Mouse (Mus musculus) cerebellum, adult 11 months (tissue): Measurements from ENCODE around the gene Aph1c.
"Not testable (repeated sequence)": the region's sequence is repeated elsewhere in the genome, so short reads cannot be mapped to it uniquely, and the experiment has no call there.

Experiments used
- DNase-seq: peaks from one replicate; pipeline ENCODE4 v3.0.0; 2022

Gene Aph1c

DNA sequence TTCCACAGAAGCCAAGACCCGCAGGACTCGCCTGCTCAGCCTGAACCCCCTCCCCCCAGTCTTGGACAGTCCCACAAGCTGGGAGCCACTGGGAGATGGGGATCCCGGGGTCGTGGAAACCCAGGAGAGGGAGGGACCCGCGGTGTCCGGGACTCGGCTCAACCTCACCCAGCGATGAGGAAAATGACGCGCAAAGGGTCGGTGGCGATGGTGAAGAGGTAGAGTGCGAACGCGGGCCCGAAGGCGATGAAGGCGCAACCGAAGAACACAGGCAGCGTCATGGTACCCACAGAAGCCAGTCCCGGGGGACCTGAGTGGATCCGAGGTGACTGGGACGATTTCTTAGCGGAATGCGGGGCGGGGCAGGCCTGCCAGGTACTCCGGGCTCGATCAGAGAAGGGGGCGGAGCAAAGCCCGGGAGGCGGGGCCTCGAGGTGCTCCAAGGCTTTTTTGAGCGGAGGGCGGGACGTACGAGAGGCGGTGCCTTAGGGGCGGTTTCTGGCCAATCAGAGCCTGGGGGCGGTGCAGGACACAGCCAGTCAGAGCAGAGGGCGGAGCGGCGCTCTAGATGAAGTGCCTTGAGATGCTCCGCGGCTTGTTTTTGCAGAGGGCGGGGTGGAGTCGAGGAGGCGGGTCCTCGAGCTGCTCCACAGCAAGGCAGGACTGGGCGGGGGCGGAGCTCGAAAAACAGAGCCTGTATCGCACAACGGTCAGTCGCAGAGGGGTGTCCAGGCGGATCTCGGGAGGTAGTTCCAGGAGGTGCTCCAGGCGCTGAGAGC is at the start of gene Aph1c:
Aph1c (minus strand) TSS at position 409 of the 779 bp plus-strand sequence.
- peak; percentile 99 for DNase-seq

GRCm38 (mm10) chr9:66883500-66883899 is 49.0 kb upstream of the Aph1c start:
- no peak for DNase-seq

GRCm38 (mm10) chr9:66882406-66882821 is 47.9 kb upstream of the Aph1c start:
- DNase-seq: no peak

- no peak for DNase-seq
Measured at GRCm38 (mm10) chr9:66881858-66882257, 47.3 kb upstream of the Aph1c start.

DNA sequence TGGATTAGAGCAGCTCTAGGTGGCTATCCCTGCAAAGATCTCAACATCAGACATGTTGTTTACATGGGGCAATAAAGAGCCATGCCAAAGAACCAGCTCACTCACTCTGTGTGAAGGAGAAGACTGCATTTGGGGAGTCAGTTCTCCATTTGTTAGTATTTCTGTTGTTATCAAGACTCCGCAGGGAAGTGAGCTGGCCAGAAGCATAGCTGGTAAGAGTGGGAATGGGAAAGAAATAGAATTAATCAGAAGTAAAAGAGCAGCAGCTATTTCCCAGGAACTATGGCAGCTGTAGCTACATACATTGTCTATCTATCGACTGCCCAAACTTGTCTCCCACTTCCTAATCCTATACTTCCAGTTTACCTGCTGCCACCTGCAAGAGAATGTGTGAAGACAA is 46.2 kb upstream of the Aph1c start:
- DNase-seq: no peak

- no peak for DNase-seq
Measured at GRCm38 (mm10) chr9:66879486-66879885, 45.0 kb upstream of the Aph1c start.

DNA sequence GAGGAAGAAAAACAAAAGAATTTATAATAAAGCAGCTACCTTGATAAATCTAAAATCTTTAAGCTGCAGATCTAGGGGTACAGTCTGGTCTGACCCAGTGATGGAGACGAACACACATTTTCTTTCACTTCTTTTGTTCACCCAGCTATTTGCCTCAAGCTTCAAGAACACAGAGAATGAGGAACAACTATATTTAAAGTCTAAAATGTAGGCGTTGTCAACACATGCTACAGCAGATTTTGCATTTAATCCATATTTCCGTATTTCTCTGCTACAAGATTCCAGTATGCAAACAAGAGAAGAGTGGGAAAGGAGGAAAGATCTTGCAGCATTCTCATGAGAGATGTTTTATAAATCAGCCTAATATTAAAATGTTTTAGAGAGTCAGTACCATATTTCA is 44.4 kb upstream of the Aph1c start:
- no peak for DNase-seq

GRCm38 (mm10) chr9:66876577-66876976 is 42.1 kb upstream of the Aph1c start:
- no peak for DNase-seq

- DNase-seq: no peak
Measured at GRCm38 (mm10) chr9:66874297-66874696, 39.8 kb upstream of the Aph1c start.

GRCm38 (mm10) chr9:66873531-66873930 is 39.0 kb upstream of the Aph1c start:
- no peak for DNase-seq

DNA sequence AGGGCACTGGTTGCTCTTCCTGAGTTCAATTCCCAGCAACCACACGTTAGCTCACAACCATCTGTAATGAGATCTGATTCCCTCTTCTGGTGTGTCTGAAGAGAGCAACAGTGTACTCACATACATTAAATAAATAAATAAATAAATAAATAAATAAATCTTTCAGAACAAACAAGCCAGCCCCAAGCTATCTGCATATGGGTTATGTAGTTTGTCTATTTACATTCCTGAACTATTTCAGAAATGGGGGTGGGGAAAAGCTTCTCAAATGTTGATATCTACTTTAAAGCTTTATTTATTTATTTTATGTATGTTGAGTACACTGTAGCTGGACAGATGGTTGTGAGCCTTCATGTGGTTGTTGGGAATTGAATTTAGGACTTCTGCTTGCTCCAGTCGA is 38.5 kb upstream of the Aph1c start:
- DNase-seq: not testable (repeated sequence)

DNA sequence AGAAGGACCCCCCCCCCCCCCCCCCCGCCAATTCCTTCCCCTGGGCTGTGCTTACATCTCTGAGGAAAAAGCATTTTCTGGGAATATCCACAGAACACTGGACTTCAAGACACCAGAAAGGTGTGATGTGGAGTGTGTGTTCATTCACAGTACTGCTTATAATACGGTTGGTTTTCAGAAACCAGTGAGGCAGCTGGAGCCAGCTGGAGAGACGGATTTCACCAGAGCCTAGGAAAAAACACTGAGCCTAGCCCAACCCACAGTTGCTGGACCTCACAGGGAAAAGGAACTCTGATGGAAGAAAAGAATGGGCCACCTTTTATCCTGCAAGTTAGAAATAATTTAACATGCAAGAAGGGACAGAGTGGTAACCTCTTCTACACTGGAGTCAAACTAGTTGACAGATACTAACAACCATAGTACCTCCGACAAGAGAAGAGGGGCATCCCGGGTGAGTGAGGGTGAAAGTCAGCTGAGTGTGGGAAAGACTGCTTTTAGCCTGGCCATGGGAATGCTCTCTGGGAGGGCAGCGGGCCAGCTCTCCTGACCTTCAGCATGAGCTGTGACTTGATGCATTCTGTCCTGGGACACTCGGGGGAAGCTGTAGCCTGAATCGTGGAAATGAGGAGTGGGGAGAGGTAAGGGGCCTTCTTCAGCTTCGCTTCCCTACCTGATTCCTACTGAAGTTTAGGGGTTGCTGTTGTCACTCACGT is 37.6 kb upstream of the Aph1c start:
- DNase-seq: no peak

DNA sequence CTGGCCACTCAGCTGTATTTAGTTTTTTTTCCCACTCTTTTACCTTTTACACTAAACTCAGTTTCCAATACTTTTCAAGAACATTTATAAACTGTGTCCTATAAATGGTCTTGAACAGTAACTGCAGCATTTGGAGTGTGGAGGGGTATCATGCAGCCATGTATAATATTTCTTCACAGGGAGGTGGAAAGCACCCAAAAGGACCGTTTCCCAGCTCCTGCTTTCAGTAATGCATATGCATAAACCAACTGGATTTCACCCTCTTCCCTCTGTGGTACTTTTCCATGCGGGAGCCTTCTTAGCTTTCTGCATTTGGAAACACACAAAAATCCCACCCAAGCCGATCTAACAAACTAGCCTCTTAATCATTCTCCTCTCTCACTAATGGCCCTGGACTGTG is 30.2 kb upstream of the Aph1c start:
- DNase-seq: no peak

GRCm38 (mm10) chr9:66863456-66863855 is 28.9 kb upstream of the Aph1c start:
- no peak for DNase-seq

GRCm38 (mm10) chr9:66862202-66862601 is 27.7 kb upstream of the Aph1c start:
- DNase-seq: no peak

- DNase-seq: no peak
Measured at GRCm38 (mm10) chr9:66861104-66861767, 26.7 kb upstream of the Aph1c start.

DNA sequence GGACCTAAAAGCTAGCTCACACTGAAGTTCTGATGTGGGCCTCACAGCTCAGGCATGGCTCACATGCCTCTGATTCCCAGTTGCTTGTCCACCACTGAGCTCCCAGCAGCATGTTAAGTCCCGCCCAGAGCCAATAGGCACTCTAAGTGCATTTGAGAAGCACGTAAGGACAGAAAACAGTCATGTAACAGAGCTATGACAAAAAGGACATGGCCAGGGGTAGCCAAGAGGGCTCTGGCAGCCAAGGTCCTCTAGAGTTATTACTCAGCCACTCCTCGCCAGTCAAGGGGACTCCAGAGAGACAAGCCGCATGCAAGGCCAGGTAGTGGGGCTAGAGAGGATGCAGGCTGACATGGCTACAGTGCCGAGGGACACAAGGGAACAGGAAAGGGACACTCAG is 25.0 kb upstream of the Aph1c start:
- DNase-seq: no peak

GRCm38 (mm10) chr9:66855865-66856264 is 21.3 kb upstream of the Aph1c start:
- no peak for DNase-seq

DNA sequence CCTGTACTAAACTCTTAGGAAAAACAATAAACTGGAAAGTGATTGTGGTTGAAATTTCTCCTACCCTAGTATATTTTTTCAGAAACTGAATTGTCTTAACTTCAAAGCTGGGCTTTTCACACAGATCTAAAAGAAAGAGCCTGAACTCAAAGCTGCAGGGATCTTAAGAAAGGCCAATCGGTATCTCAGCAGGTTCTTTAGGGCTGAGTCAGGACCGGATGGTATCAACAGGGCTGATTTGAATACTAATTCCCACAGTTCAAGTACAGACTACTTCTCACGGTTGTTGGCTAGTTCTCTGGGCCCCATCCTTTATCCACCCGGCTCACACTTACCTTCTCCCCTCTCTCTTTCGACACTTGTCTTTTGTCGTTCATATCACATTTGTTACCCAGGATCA is 18.1 kb upstream of the Aph1c start:
- no peak for DNase-seq

GRCm38 (mm10) chr9:66850966-66851365 is 16.4 kb upstream of the Aph1c start:
- no peak for DNase-seq

DNA sequence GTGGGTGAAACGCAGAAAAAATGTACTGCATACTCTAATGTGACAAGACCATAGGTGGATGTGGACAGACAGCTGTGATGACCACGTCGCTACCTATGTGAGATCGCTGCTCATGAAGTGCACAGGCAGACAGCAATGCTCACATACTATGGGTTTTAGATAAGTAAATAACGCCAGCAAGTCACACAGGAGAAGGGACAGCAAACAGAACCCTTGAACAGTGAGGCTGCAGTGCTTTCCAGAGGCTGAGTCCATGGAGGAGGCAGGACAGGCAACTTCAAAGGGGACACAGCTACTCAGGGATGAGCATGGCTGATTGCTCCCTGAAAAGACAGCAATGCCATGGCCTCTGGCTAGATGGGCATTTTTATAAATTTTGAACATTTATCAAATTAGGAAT is 12.3 kb upstream of the Aph1c start:
- no peak for DNase-seq

- no peak for DNase-seq
Measured at GRCm38 (mm10) chr9:66835097-66835480, 563 bp upstream of the Aph1c start.

- DNase-seq: peak; percentile 23
Measured at GRCm38 (mm10) chr9:66833851-66834250, 675 bp downstream of the Aph1c start.

GRCm38 (mm10) chr9:66832366-66832908 is 2.1 kb downstream of the Aph1c start:
- no peak for DNase-seq
